Mouse (Mus musculus): ENCODE results near the gene Olfr921. TPM values are rescaled to one million over a fixed set of nuclear protein-coding genes. Genes with fewer than 3 reads are reported as not detected.

Olfr921 gene
- under 1 TPM in 1 of 4 experiments, not detected in 3; 0.05 TPM for total RNA-seq (2022)

GRCm38 (mm10) chr9:38772768-38773167 lies at the start of gene Olfr921:
Gene Olfr921, plus strand, starts transcription at chr9:38773068.
- no peak for DNase-seq

- DNase-seq: no peak
These were observed 48.8 kb upstream of the Olfr921 start for GRCm38 (mm10) chr9:38724044-38724443.

- no peak for DNase-seq
These were observed 44.6 kb upstream of the Olfr921 start for GRCm38 (mm10) chr9:38728218-38728617.

- no peak for DNase-seq
These were observed 31.5 kb upstream of the Olfr921 start for GRCm38 (mm10) chr9:38741408-38741807.

- no peak for DNase-seq
These were observed 28.1 kb upstream of the Olfr921 start for GRCm38 (mm10) chr9:38744619-38745315.

GRCm38 (mm10) chr9:38751999-38752398 lies 20.9 kb upstream of the Olfr921 start, which contains the start of gene Olfr920:
Gene Olfr920, plus strand, starts transcription at chr9:38752299.
- DNase-seq: no peak

- DNase-seq: no peak
These were observed 19.8 kb downstream of the Olfr921 start for GRCm38 (mm10) chr9:38792689-38793088.

- DNase-seq: no peak
These were observed 32.8 kb downstream of the Olfr921 start for GRCm38 (mm10) chr9:38805696-38806095.

GRCm38 (mm10) chr9:38814314-38814713 lies 41.4 kb downstream of the Olfr921 start, which contains the start of gene Olfr922:
Gene Olfr922, plus strand, starts transcription at chr9:38814614.
- no peak for DNase-seq

GRCm38 (mm10) chr9:38815458-38815986 lies 42.7 kb downstream of the Olfr921 start:
- no peak for DNase-seq

- no peak for DNase-seq
These were observed 53.4 kb downstream of the Olfr921 start, which contains the start of gene Olfr923 for GRCm38 (mm10) chr9:38826245-38826644. Gene Olfr923, plus strand, starts transcription at chr9:38826545.

Other genes starting within 250 kb of the Olfr921 start
- gene Olfr910, start 235.2 kb upstream of the Olfr921 start, total RNA-seq (2022): not detected
- gene Olfr912, start 192.9 kb upstream of the Olfr921 start, total RNA-seq (2022): not detected
- gene Olfr913, start 180.3 kb upstream of the Olfr921 start, total RNA-seq (2022): not detected
- gene Olfr914, start 168.0 kb upstream of the Olfr921 start, total RNA-seq (2022): not detected
- not detected for gene Olfr916, start 113.2 kb upstream of the Olfr921 start, total RNA-seq (2022)
- gene Olfr917, start 107.2 kb upstream of the Olfr921 start, total RNA-seq (2022): not detected
- not detected for gene Olfr918, start 98.5 kb upstream of the Olfr921 start, total RNA-seq (2022)
- not detected for gene Olfr919, start 69.4 kb upstream of the Olfr921 start, total RNA-seq (2022)
- gene Vwa5a, start 54.8 kb upstream of the Olfr921 start, total RNA-seq (2022): 10 to 100 TPM; 50.5 to 75.2 (median 60.9) TPM
- under 1 TPM; 0.23 to 0.83 (median 0.51) TPM for gene Olfr920, start 20.8 kb upstream of the Olfr921 start, total RNA-seq (2022)
- not detected for gene Olfr922, start 41.5 kb downstream of the Olfr921 start, total RNA-seq (2022)
- gene Olfr923, start 53.5 kb downstream of the Olfr921 start, total RNA-seq (2022): not detected
- not detected for gene Olfr924, start 71.4 kb downstream of the Olfr921 start, total RNA-seq (2022)
- not detected for gene Olfr26, start 82.0 kb downstream of the Olfr921 start, total RNA-seq (2022)
- gene Olfr926, start 104.1 kb downstream of the Olfr921 start, total RNA-seq (2022): not detected
- gene Olfr930, start 156.7 kb downstream of the Olfr921 start, total RNA-seq (2022): not detected
- not detected for gene Olfr933, start 199.2 kb downstream of the Olfr921 start, total RNA-seq (2022)
- not detected for gene Olfr934, start 215.2 kb downstream of the Olfr921 start, total RNA-seq (2022)
- not detected for gene Olfr935, start 226.6 kb downstream of the Olfr921 start, total RNA-seq (2022)